Mouse (Mus musculus): Measurements from ENCODE around the gene Glod4.
"Not testable (repeated sequence)": the region's sequence is repeated elsewhere in the genome, so short reads cannot be mapped to it uniquely, and the experiment has no call there.

The Glod4 gene

GRCm38 (mm10) chr11:76257386-76257785 is 13.9 kb upstream of the Glod4 start:
- no peak for DNase-seq (ENCODE audit: low read depth, low spot score)

DNA sequence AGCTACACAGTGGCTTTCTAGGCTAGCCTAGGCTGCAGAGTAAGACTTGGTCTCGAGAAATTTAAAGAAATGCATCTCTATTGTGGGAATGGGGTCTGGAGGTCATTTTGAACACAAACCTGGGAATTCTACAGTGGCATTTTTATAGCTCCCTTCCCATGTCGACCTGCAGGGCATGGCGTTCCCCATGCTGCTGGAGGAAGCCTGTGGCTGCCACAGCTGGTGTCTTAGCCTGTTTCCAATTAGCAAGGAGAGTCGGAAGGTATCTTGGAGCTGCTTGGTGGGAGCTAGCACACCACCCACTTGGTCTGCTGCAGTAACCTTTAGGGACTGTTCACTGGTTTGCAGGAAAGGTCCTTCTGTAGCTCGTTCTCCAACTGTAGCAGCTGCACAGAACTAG is 12.6 kb upstream of the Glod4 start:
- no peak for DNase-seq (ENCODE audit: low read depth, low spot score)

- no peak for DNase-seq (ENCODE audit: low read depth, low spot score)
These were observed 12.0 kb upstream of the Glod4 start for GRCm38 (mm10) chr11:76255431-76256001.

DNA sequence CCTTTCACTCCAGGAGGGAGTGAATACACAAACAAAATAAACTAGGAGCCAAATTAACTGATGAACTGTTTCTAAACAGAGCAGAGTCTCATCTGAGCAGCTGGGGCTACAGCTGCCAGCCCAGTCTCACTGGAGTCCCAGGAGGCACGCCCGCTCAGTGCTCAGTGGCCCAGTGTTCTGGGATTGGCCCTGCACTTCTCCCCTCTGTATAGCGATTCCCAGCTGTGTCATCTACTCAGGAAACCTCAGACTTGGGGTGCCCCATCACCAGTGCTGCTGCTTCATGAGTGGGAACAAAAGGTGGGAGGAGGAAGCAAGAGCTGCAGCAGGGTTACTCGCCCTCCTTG is 10.4 kb upstream of the Glod4 start:
- DNase-seq (ENCODE audit: low read depth, low spot score), result no peak

DNA sequence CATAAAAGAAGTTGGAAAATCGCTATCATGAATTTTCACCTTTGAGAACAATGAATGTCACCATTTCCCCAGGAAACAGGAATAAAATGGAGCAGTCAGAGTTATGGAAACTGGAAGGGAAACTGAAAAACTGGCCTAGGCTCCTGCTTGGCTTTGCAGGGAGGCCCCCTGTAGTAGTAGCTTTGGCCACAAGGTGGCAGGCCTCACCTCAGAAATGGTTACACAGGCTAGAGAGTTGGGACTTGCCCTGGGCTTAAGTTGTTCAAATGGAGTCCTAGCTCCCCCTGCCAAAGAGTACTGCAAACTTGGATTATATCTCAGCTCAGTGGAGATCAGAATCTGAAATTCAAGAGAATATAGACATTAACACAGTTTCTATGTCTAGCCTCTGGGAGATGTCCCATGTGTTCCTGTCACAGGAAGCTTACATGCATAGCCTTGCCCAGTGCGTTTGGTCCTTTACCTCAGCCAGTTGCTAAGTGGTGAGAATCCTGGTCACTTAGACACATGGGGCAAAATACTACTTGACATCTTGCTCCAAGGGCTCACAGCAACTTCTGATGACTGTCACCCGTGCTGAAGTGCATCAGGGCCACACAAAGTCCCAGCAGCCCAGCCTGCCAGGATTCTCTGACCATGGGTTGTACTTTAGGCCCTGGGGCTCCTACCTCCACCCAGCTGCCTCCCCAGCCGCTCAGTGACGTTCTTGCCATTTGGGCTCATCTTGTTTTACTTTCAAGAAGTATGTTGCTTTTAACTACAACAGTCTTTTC is 9.8 kb upstream of the Glod4 start:
- DNase-seq (ENCODE audit: low read depth, low spot score), result peak; percentile 89

- no peak for DNase-seq (ENCODE audit: low read depth, low spot score)
These were observed 8.5 kb upstream of the Glod4 start for GRCm38 (mm10) chr11:76252036-76252435.

- no peak for DNase-seq (ENCODE audit: low read depth, low spot score)
These were observed 3.7 kb upstream of the Glod4 start for GRCm38 (mm10) chr11:76247239-76247638.

DNA sequence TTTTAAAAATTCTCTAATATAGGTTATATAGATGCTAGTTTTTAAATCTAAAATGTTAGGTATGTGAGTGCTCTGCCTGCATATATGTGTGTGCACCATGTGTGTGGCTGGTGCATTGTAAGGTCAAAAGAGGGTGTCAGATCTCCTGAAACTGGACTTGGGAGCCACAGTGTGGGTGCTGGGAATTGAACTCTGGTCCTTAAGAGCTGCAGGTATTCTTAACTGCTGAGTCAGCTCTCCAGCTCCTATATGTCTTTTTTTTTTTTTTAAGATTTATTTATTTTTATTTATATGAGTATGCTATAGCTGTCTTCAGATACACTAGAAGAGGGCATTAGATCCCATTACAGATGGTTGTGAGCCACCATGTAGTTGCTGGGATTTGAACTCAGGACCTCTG is 2.9 kb upstream of the Glod4 start:
- DNase-seq (ENCODE audit: low read depth, low spot score), result no peak

DNA sequence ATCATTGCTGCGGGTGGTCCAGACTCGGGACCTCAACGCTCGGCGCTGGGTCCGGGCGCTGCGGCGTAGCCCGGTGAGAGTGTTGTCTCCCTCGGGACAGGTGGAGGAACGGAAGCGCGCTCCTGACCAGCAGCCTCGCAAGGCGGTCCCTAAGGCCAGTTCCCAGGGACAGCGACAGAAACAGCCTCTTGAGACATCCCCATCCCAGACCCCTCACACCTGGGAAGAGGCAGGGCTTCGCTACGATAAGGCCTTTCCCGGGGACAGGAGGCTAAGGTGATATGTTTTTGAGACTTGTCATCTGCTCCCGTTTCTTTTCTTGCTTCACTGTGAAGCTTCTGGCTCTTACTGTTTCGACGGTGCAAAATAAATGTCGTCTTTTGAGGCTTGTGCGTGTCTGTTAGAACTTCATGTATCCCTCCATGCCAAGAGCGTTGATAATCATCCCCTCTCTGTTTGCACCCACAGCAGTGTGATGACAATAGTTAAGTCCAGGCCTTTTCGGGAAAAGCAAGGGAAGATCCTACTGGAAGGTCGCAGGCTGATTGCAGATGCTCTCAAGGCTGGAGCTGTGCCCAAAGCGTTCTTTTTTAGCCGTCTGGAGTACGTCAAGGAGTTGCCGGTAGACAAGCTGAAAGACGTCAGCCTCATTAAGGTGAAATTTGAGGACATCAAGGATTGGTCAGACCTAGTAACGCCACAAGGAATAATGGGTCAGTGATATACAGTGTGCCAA is 454 bp upstream of the Glod4 start:
- DNase-seq (ENCODE audit: low read depth, low spot score), result no peak

DNA sequence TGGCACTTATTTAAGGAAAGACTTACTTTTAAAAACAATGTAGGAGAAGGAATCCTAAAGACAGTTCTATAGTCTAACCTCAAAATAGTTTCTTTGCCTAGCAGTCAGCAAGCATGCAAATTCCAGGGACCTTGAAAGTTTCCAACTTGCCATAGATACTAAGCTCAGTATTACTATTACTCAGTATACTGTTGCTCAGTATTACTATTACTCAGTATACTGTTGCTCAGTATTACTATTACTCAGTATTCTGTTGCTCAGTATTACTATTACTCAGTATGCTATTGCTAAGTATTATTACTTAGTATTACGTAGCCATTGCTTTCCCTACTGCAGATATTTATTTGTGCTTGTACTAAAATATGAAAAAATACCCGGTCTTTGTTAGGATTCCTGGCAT is 3.8 kb downstream of the Glod4 start:
- no peak for DNase-seq (ENCODE audit: low read depth, low spot score)

DNA sequence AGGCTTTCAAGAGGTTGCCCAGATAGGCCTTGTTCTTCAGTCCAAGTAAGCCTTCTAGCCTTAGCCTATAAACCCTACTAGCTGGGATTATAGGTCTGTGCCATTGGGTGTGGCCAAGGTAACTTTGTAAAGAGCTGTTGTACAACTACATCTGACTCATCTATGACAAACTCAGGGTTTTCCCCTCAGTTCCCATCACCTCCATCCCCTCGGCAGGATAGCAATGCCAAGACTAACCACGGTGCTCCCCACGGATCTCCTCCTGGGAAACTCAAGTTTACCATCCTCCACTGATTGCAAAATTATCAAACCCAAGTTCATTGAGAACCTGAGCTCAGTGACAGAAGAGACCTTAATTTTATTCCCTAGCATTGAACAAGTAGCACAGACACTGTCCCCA is 7.4 kb downstream of the Glod4 start:
- no peak for DNase-seq (ENCODE audit: low read depth, low spot score)

DNA sequence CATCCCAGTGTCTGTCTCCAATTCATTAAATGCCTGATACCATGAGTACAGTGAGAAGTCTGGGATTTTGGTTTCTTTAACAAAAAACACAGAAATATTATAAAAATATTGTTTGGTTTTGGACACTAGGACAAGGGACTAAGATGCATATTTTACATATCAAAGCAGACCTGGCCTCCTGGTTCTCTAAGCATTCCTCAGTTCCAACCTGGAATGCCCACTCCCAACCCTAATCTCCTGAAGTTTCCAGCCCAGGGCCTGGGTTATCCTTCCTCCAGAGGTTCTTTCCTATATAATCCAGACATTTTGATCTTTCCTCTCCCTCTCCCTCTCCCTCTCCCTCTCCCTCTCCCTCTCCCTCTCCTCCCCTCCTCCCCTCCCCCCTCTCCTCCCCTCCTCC is 18.5 kb downstream of the Glod4 start:
- DNase-seq (ENCODE audit: low read depth, low spot score), result no peak

DNA sequence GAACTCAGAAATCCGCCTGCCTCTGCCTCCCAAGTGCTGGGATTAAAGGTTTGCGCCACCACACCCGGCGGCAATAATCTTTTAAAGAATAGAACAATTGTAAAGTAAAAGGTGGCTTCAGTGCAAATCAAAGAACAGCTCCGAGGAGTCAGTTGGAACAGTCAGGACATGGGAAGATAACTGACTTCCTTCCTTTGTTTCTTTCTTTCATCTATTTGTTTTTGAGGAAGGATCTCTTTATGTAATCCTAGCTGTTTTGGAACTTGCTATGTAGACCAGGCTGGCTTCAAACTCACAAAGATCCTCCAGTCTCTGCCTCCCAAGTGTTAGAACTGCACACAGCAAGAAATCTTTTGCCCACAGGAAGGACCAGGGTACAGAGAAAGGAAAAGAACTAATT is 18.9 kb downstream of the Glod4 start:
- DNase-seq (ENCODE audit: low read depth, low spot score), result no peak

DNA sequence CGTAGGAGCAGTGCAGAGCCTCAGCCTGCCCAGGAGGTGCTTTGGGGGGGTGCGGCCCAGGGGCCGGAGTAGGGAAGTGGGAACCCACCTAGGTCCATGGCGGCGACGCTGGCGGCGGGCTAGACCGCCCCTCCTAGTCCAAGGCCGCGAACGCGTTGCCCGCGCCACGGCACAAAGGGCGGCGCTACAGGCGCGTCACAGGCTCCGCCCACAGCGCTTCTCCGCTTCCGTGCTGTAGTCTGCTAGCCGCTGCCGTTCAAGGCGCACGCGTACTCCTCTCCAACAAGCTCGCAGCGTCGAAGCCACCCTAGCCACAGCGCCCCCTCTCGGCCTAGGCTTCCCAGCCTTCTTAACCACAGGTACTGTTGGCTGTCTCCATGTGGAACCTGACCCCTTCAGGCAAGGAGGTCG is 26.1 kb downstream of the Glod4 start, which contains the start of the genes Dbil5 and Gemin4:
Dbil5 (plus strand) TSS at position 219 of the 411 bp plus-strand sequence.
Gemin4 (minus strand) TSS at position 275 of the 411 bp plus-strand sequence.
- DNase-seq (ENCODE audit: low read depth, low spot score), result peak; percentile 100

DNA sequence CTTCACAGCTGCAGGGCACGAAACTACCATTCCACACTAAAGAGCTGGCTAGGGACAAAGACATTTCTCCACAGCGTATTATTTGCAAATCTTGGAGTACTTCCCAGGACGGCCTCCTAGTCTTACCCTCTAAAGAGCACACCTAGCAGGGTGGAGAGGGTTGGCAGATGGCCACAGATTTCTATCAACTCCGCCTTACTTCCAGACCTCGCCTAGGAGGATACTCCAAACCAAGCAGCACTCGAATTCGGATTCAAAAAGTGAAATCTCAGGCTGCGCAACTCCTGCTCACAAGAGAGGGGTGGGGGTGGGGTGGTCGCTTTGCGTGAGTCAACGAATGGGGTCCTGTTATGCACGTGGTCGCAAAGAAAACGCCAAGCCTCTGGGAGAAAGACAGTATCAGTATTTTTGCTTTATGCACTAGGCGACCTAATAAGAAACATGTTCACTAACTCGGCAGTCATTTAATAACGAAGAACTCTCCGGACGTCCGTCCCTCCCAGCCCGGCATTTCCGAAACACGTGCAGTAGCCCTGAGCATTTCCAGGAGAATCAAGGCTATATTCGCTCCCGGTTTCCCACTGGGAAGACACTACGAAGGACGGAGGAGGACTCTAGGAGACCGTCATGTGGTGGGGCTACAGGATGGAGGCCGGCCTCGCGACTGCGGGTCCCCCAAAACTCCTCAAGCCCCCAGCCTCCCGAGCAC is 26.7 kb downstream of the Glod4 start:
- DNase-seq (ENCODE audit: low read depth, low spot score), result peak; percentile 38

DNA sequence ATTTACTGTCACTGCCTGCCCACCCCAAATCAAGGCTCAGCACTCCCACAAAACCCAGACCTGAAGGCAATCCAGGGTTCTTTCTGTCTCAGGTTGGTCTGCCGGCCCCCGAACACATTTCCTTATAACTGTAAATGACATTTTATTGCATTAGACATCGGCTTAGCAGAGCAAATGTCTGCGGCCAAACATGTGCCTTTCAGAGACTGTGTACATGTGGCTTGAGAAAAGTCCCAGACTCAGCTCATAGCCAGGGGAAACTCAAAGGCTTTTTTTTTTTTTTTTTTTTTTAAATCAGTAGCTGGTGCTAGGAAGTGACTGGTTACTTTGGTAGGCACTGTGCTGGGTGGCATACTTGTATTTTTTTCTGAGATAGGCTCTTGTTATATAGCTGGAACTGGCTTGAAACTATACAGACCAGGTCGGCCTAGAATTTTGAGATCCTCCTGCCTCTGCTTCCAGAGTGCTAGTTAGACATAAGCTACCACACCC is 27.4 kb downstream of the Glod4 start:
- no peak for DNase-seq (ENCODE audit: low read depth, low spot score)

- DNase-seq (ENCODE audit: low read depth, low spot score), result no peak
These were observed 28.5 kb downstream of the Glod4 start for GRCm38 (mm10) chr11:76215011-76215410.

DNA sequence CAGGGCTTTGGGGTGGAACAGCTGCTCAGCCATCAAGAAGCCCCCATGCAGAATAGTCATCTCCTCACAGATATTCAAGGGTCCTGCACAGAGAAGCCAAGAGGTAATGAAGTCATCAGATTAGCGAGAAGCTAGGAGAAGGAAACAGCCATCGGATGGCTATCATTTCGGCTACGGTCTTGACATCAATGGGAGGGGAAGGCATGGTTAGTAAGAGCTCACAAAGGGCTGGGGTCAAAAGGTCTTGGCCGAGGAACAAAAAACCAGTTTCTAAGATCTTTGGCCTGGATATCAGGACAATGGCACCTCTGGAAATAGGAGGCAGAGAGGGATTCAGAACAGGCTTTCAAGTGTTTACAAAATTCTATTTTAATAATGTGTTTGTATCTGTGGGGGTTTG is 29.7 kb downstream of the Glod4 start:
- DNase-seq (ENCODE audit: low read depth, low spot score), result no peak

GRCm38 (mm10) chr11:76211595-76211994 is 31.9 kb downstream of the Glod4 start:
- not testable (repeated sequence) for DNase-seq (ENCODE audit: low read depth, low spot score)

DNA sequence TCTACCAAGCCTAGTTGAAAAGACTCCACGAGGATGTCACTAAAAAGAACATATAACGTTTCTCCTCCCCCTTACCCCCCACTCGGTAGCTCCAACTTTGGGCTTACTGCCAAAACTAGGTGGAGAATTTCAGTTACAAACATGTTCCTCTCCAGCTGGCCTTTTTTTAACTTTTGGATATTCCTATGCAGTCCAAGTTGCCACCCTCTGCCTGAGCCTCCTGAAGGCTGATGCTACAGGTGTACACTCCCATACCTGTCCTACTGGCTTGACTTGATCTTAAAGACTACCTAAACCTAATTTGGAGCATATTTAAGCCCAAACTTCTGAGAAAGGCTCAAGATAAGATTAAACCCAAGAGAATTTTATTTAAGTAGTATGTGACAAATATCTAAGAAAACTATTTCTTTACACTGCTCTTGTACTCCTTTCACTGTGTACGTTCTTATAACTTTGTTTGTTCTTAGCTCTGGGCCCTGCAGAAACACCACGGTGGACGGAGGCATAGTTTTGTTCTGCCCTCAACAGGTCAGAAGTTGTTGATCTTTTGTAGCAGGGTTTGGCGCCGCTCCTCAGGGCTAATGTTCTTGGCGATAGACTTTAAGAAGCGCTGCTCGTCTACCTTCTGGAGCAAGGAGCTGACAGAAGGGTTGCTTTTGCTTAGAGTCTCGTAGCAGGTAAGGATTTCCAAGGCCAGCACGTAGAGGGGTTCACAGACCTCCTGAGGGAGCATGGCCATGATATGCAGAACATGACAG is 33.1 kb downstream of the Glod4 start:
- DNase-seq (ENCODE audit: low read depth, low spot score), result no peak

- DNase-seq (ENCODE audit: low read depth, low spot score), result no peak
These were observed 36.7 kb downstream of the Glod4 start for GRCm38 (mm10) chr11:76206793-76207192.
